Mouse (Mus musculus) hindlimb bud, embryonic 11.5 days (tissue): Measurements from ENCODE around the gene Syde2.

Experiments used
- DNase-seq: peaks from one replicate; pipeline ENCODE4 v3.0.0-alpha.2; 2012; ENCODE audit warnings: low read depth, low spot score; ENCODE audit errors: extremely low spot score

Syde2 gene

GRCm38 (mm10) chr3:146009859-146010645 is 22.4 kb downstream of the Syde2 start:
- DNase-seq = no peak

GRCm38 (mm10) chr3:146010751-146011150 is 23.1 kb downstream of the Syde2 start:
- no peak for DNase-seq

GRCm38 (mm10) chr3:146011544-146012218 is 24.0 kb downstream of the Syde2 start:
- DNase-seq = no peak

DNA sequence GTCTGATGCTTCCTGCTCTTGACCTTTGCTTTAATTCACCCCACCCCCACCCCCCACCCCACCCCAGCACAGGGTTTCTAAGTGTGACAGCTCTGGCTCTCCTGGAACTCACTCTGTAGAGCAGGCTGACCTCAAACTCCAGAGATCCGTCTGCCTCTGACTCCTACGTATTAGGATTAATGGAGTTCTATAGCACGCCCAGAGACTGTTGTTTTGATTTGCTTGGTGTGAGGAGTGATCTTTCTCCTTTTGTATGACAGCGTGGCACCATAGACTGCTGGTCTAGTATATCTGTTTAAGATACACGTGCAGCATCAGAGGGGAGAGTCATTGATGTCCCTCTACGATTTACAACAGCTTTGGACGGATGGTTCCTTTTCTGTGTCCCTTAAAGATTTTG is 25.8 kb downstream of the Syde2 start:
- no peak for DNase-seq

DNA sequence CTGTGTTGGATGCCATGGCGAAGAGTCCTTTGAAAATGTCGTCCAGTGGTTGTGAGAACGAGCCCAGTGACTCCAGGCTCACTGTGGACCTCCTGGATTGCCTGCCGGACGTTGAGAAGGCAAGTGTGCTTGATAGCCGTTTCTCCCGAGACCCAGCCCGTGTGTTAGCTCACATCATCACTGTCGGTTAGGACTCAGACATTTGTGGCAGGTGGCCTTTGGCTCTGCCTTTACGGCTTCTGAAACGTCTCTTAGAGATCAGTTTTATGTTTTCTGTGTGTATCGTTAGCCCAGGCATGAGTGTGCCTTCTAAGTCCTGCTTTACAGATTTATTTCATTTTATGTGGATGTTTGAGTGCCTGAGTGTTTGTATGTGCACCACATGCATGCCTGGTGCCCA is 26.7 kb downstream of the Syde2 start:
- no peak for DNase-seq

DNA sequence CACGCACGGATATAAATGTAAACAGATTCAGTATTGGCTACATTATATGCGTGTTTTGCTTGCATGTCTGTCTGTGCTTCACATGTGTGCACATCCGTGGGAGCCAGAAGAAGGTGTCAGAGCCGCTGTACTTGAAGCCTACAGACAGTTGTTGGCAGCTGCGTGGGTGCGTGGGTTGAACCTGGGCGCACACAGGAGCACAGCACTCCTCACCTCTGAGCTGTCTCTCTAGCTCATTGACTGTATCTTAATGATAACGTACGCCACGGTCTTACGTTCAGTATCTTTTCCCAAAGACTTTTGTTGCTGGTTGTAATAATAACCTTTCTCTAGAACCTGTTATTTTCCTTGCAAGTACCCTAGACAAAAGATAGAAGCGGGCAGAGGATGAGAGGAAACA is 29.3 kb downstream of the Syde2 start:
- no peak for DNase-seq

DNA sequence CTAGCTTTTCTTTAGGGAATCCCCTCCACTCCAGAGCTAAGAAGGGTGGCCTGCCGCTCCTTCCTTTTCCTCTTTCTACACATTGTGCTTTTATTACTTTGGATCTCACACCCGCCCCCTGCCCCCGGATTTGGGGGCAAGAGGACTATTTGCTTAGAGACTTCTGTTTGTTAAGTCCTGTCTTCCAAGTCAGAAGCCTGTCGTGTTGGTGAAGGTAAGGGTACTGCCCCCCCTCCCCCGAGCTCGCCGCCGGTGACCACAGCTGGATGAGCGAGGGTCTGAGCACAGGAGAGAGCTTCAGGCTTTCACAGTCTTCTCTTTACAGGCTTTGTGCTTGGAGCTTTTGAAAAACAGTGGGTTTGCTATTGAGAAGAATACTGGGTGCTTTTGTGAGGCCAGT is 29.9 kb downstream of the Syde2 start:
- no peak for DNase-seq

DNA sequence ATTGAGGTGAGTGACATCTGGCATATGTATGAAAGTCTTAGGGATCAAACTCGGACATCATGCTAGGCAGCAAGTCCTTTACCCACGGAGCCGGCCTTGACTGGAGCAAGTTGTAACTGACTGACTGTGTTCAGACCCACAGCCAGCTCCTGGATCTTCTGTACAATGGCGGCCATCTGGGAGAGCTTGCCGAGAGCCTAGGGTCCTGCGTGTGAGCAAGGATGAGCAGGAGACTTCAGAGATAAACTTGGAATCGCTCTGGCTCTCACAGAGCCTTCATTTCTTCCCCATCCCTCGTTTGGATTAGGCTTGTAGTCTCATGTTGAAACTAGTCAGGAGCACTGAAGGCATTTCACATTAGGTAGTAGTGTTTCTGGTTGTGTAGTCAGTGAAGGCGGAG is 34.6 kb downstream of the Syde2 start:
- DNase-seq = no peak

DNA sequence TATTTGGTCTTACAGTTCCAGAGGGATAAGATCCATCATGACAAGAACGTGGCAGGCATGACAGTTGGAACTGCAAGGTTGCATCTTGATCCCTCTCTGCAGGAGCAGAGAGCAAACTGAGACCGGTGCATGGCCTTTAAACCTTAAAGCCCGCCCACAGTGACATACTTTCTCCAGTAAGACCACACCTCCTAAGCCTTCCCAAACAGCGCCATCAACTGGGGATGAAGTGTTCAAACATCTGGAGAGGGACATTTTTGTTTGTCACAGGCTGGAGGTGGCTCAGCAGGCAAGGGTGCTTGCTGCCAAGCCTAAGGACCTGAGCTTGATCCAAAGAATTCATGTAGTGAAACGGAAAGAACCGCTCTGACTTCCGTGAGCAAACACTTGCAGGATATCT is 37.1 kb downstream of the Syde2 start:
- no peak for DNase-seq

DNA sequence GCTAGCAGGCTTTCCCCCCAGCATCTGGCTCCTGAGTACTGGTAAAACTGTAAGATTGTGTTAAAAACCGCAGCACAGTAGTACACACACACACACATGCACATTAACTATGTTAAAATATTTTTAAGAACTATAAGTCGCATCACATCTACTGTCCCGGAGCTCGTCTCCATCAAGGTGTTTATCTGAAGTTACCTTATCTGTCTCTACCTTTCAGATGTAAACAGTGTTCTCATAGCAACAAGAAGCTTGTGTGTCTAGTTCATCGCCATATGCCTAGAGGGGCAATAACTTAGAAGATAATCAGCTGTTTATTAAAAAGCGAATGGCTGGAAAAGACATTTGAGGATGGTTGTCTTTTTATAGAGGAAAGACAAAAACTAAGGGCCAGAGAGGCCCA is 37.8 kb downstream of the Syde2 start:
- DNase-seq = no peak

DNA sequence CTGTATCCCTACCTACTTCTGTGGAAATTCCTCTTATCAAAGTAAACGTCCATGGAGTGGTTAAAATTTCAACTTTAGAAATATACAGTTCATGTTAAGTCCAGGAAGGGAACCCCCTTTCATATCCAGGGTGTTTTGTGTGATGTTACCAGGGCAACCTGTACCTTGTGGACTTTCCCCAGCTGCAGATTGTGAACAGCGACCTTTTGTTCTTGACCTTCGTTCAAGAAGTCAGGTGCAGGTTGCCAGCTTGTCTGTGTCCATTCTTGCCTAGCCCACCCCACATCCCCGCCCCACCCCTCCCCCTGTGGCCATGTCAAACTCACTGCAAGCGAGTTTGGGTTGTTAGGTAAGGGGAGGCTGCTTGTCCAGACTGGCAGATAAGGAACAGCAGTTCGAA is 39.4 kb downstream of the Syde2 start:
- no peak for DNase-seq

DNA sequence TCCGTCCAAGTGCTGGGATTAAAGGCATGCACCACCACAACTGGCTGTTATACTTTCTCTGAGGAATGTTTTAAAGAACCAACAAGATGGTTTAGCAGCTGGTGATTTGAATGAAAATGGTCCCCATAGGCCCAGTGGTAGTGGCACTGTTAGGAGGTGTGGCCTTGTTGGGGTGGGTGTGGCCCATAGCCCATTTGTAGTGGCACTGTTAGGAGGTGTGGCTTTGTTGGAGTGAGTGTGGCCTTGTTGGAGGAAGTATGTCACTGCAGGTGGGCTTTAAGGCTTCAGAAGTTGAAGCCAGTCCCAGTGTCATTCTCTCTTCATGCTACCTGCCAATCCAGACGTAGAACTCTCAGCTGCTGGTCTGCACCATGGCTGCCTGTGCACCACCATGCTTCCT is 40.7 kb downstream of the Syde2 start:
- DNase-seq = no peak

DNA sequence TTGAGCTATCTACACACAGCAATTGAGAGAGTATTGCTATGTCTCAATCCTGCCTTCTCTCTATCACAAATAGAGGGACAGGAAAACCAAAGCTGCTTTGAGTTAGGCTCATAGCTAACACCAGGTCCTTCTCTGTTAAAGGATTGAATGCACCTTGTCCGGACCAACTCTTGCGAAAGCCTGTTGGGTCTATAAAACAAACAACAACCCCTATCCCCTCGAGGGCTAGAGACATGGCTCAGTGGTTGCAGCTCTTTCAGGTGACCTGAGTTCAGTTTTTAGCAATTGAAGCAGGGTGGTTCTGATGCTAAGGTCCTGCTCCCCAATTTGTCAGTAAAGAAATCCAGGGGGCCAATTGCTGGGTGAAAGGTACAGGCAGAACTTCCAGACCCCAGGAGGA is 41.6 kb downstream of the Syde2 start:
- no peak for DNase-seq

DNA sequence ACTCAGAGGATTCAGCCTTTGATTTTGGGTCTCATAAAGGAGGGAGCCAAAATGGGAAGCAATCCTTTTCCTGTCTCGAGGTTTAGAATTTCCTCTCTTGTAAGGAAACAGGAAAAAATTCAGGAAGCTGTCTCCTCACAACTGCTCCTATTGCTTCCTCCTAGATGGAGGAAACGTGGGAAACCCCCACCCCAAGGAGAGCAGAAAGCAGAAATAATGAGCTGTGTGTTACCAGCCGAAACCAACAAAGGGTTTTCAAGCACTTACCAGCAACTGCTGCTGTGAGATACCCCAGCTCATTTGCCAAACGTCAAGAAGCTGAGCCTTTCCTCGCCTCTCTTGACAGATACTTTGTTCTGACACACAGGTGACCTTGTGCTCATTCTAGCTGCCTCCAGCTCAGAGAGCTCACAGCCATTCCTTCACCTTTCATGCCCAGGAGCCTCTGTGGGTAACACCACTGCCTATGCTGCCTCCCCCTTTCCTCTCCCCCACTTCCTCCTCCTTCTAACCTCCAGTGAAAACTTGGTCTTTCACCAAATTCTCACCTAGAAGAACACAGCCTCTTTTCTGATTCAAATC is 42.7 kb downstream of the Syde2 start:
- DNase-seq = no peak

DNA sequence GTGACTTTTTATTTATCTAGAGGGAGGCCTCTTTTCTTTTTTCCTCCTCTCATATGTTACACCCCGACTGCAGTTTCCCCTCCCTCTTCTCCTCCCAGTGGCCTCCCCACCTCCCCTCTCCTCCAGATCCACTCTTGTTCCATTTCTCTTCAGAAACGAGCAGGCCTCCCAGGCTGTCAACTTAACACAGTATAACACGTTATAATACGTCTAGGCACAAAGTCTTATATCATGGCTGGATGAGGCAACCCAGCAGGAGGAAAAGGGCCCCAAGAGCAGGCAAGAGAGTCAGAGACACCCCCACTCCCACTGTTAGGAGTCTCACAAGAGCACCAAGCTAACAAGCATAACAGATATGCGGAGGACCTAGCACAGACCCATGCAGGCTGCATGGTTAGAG is 45.3 kb downstream of the Syde2 start:
- no peak for DNase-seq

- DNase-seq = no peak
Observed at GRCm38 (mm10) chr3:146037906-146038305, 50.2 kb downstream of the Syde2 start.

DNA sequence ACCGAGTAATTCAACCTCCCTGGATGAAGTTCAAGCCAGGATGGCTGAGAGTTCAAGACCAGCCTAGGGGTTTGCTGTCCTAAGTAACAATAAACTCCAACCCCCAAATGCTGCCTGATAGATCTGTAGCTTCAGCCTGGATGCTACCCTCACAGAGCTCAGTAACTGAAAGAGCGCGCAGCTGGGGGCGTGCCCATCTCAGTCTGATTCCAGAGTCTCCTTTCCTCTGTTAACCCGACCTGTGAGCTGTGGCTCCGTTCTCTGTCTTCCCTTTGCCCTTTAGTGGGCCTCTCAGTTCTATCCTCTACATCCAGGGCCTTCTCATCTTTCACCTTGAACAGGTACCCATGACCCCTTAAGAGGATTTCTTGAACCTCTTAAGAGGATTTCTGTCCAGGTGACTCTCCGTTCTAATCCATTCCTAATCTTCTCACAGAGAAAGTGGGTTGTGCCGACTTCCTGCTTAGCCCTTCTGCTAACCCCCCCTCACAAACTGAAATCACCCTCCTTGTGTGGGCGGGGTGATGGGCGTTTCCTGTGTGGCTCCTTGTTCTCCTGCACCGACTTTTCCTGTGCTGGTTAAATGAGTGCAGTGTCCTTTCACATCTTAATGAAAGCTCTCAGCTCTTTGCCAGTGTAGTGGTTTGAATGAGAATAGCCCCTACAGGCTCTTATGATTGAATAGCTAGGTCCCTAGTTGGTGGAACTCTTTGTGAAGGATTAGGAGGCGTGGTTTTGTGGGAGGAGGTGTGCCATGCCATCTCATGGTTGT is 51.6 kb downstream of the Syde2 start:
- DNase-seq = no peak

DNA sequence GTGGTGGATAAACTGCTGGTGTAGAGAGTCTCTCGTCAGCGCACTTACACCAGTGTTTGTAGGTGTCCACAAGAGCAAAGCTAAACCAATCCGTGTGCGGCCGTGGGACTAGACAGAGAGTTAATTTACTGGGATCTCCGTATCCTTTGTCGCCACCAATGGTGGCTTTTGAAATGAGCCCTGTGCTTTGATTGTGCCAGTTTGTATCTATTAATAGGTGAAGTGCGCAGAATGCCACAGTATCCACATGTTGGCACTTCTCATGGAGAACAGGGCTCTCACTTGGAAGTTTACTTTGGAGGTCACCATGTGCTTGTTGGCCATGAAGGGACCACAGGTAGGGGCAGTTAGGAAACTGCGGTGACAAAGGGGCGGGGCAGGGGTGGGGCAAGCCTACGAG is 53.7 kb downstream of the Syde2 start:
- no peak for DNase-seq

DNA sequence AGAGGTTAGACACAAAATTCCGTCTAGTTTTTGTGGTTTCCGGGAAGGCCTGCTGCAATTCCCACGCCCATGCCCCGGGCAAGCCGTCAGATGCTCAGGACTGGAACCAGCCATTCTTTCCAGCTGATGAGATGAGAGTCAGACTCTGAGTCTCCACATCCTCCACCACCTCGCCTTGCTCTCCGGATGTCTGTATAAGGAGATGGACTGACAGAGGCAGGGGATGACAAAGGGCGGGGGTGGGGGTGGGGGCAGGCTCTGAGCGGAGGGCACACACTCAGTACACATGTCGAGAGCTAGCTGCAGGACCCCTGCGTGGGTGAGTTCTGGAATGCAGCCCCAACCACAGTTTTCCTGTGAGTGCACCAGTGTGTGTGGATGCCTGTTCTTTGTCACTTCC is 57.3 kb downstream of the Syde2 start:
- DNase-seq = no peak

DNA sequence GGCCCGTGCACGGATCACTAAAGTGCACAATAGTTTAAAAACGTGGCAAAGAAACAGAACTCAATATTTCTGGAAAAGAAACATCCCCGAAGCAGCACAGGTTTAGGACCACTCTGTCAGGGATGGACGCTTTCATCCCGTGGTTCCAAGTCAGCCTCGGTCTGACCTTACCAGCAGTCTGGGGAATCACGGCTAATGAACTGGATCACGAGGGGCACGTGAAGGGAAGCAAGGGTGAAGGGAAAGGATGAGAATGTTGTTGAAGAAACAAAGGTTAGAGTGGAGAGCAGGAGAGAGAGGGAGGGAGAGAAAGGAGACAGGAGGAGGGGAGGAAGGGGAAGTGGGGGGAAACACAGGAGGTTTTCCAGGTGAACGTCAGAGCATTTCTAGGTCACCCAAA is 58.4 kb downstream of the Syde2 start:
- DNase-seq = no peak

DNA sequence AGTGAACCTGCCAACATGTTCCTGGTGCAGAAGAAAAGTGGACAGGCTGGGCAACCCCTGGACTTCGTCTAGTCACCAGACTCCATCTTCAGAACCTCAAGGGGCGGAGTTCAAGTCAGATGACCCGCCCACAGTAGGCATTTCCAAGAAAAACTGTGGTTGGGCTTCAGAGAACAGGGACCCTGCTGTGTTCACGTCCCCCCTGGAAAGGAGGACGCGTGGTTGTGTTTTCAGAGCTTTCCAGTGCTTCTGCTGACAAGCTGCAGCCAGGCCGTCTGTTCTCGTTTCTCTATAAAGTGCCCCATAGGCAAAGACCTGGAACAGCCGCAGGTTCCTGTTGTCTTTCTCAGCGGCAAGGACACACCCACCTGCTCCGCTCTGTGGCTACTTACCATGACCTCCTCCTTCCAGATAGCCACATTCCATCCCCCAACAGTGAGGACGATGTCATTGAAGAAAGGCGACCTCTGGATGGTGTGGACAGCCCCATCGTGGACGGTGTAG is 60.1 kb downstream of the Syde2 start:
- no peak for DNase-seq
